Mouse (Mus musculus): ENCODE data around the gene Crybg3.

DNA sequence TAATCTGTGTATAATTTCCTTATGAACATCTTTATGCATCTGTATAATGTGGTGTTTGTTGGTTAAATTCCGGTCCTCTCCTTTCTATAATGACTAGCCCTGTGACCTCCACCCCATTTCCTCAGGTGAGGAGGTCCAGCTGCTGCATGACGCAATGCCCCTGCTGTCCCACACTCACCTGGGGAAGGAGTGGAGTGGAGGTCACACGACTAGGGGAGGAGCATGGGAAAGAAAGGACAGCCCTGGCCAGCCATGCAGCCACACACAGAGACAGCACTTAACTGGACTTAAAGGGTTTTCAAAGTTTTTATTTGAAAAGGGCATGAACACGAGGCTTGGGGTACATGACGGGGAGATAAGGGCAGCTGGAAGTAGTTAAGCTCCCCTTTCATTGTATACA, 69.5 kb downstream of the Crybg3 start:
- TF ChIP-seq TAL1 (IDR thresholded peaks at IDR 0.05; ENCODE audit: low read length), result no peak
- TF ChIP-seq GATA1 (IDR thresholded peaks at IDR 0.05; ENCODE audit: low read length), result no peak

All from erythroblast, embryonic 14.5 days (primary cell).